Mouse (Mus musculus): ENCODE results near the gene Cdc73.
"Not testable (repeated sequence)": the region's sequence is repeated elsewhere in the genome, so short reads cannot be mapped to it uniquely, and the experiment has no call there.

Gene Cdc73

DNA sequence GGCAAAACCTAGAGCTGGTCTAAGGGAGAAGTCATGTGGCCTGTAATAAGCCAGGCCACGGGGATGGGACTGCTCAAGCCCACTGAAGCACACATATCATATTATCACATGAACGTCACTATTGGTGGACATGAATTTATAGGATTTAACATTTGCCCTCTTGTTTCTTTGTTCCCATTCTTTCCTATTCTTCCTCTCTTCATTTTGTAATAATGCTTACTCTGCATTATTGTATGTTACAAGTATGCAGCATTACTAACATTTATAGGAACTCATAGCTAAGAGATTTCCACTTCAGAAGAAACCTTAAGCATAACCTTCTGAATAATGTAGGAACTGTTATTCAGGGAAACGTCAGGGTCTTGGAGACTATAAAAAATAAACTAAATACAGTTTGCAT, 17.8 kb downstream of the Cdc73 start:
- in situ Hi-C loops (cut with MboI, MseI): no loop called here

- in situ Hi-C loops (cut with MboI, MseI): no loop called here
Observed at GRCm38 (mm10) chr1:143681108-143681507, 21.6 kb downstream of the Cdc73 start.

- in situ Hi-C loops (cut with MboI, MseI): no loop called here
Observed at GRCm38 (mm10) chr1:143675734-143676361, 26.8 kb downstream of the Cdc73 start.

DNA sequence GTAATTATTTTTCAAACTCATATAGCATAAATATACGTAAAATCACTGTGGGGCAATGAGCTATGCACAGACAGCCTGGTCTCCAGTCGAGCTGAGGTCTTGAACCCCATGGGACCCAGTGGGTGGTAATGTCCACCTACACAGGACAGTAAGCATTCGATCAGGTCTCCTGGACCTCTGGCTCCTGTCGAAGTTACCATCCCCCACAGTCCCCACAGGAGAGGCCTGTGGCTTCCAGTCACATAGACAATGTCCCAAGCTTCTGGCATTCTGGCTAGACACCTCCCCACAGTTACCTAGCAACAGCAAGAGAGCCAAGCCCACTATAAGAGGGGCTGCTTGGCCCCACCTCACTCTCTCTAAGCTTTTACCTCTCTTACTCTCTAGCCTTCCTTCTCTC, 37.9 kb downstream of the Cdc73 start:
- in situ Hi-C loops (cut with MboI, MseI): not testable (repeated sequence)

GRCm38 (mm10) chr1:143663197-143663596, 39.5 kb downstream of the Cdc73 start:
- in situ Hi-C loops (cut with MboI, MseI): no loop called here

DNA sequence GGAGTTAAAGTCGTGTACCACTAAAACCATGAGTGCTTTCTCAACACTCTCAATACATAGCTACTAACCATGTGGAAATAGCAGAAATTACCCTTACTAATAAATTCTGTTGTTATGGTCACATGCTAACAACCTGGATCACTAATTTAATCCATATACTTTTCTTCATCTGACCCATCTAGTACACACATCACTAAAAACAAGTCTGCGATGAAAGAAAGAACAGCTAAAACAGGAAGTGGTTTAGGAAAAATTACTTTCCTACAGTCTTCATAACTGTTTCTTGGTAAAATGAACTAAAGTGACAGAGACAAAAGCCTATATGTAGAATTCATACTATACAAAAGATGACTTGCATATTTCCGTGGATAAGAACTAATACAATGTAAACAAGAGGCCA, 49.0 kb downstream of the Cdc73 start:
- in situ Hi-C loops (cut with MboI, MseI): loop anchor here in 1 of 2 experiments (10.0 kb wide), 1 partner anchor 259 kb away; no protein-coding TSS in a partner anchor

DNA sequence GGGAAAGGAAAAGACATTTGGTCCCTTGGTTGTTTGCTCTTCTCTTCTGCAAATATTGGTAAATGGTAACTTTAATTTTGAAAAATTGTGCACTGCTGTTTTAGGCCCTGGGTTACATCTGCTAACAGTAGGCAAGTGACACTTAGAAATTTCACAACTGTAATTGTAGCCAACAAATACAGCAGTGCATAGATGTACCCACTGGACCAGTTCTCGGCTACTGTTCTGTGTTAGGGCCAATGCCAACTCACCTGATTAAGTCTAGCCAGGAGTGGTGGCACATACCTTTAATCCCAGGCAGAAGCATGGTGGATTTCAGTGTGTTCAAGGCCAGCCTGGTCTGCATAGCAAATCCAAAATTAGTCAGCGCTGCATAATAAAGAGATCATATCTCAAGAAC, 52.4 kb downstream of the Cdc73 start:
- in situ Hi-C loops (cut with MboI, MseI): loop anchor here in 1 of 2 experiments (10.0 kb wide), 1 partner anchor 256 kb away; no protein-coding TSS in a partner anchor

DNA sequence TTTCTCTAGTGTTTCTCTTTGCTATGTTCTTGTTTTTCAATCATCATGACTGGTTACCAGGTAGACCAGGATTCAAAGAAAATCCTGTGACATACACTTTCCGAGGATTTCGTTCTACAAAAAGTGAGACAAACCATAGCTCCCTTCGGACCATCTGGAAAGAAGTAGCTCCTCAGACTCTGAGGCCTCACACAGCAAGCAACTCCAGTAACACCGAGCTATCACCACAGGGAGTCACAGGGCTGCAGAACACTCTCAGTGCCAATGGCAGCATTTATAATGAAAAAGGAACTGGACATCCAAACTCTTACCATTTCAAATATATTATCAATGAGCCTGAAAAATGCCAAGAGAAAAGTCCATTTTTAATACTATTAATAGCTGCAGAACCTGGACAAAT, 56.5 kb downstream of the Cdc73 start:
- in situ Hi-C loops (cut with MboI, MseI): no loop called here

DNA sequence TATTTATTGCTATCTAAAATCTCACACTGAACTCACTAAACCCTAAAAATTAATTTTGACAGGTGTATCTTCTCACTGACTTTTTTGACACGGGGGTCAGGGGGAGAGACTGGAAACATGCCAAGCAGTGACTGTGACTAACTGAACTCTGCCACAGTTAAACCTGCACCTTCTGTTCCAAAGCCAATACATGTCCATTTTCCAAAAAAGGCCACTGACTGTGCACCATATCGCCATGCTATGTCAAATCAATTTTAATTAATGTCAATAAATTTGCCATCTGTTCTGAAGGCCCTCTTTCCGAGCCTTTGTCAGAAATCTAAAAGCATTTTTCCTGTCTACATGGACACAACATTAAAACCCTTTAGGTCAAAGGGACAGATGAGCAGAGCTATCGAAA, 57.3 kb downstream of the Cdc73 start:
- in situ Hi-C loops (cut with MboI, MseI): no loop called here

GRCm38 (mm10) chr1:143644221-143644620, 58.5 kb downstream of the Cdc73 start:
- in situ Hi-C loops (cut with MboI, MseI): no loop called here

DNA sequence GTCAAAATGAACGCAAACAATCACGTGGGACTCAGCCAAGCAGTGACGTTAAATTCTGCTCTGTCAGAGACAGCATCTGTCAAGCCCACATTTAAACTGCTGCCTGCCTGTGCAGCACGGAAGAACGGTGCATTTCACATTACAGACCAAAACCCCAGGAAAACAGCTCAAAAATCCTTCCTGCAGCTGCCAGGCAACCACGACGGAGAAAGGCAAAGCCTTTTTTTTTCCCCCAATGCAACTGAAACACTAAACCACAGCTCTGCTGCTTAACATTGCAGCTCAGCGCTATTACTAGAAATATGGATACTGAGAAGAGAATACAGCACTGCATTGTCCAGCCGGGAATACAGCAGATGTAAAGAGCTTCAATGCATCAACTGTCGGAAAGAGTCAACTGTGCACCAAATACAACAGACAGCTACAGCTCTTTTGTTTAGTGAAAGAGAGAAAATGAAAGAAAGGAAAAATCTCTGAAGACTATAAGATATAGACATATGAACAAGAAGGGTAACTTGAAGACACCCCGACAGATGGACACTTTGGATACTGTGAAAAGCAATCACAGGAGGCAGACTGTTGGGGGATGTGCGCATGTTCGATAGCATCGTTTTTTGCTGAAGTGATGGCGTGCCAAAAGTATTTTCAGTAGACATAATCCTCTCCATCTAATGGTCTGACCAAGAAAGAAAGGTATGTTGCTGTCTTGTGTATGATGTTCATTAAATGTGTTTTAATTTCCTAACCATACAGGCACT, 61.9 kb downstream of the Cdc73 start, which contains the start of gene B3galt2:
B3galt2 (plus strand) TSS at position 15 of the 758 bp plus-strand sequence.
- in situ Hi-C loops (cut with MboI, MseI): no loop called here

DNA sequence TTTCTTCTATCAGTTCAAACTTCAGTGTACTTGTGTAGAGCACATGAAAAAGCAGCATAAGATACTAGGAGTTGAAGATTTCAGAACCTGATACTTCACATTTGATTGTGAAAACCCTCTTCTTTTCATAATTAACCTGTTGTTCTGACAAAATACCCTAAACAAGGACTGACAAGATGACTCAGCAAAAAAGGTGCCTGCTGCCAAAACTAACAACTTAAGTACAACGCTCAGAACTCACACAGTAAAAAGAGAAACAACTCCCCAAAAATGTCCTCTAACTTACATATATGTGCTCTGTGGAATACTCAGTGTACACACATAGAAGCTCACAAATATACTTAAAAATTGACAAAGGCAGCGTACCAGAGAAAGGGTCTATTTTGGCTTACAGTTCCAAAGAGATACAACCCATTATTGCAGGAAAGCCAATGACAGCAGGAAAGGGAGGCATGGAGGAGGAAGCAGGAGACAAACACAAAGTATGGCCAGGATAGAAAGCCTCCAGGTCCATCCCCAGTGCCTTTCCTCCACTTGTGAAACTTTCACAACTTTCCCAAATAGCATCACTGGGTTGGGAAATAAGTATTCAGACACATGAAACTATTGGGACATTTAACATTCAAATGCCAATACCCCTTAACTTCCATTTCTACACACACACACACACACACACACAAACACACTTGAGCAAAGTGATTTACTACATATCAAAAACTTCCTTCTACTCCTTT, 69.7 kb downstream of the Cdc73 start:
- in situ Hi-C loops (cut with MboI, MseI): no loop called here

- in situ Hi-C loops (cut with MboI, MseI): no loop called here
Observed at GRCm38 (mm10) chr1:143632361-143632760, 70.3 kb downstream of the Cdc73 start.

DNA sequence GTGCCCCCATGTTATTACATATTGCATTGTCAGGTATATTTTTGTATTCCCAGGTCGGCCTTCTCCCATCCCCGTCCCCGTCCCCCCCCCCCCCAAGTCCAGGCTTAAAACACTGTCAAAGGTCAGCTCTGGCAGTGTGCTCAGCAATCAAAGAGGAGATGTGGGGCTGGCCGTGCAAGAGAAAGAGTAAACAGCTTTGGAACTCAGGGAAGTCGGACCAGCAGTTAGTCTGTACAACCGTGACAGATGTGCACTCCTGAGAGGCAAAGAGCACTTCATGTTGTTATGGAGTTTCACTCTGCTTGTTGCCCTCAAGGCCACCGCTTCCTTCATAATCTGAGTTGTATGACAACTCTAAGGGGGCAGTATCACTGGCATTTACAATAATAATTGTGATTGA, 71.4 kb downstream of the Cdc73 start:
- in situ Hi-C loops (cut with MboI, MseI): no loop called here

- in situ Hi-C loops (cut with MboI, MseI): no loop called here
Observed at GRCm38 (mm10) chr1:143622634-143623033, 80.1 kb downstream of the Cdc73 start.

GRCm38 (mm10) chr1:143621930-143622329, 80.8 kb downstream of the Cdc73 start:
- in situ Hi-C loops (cut with MboI, MseI): no loop called here

DNA sequence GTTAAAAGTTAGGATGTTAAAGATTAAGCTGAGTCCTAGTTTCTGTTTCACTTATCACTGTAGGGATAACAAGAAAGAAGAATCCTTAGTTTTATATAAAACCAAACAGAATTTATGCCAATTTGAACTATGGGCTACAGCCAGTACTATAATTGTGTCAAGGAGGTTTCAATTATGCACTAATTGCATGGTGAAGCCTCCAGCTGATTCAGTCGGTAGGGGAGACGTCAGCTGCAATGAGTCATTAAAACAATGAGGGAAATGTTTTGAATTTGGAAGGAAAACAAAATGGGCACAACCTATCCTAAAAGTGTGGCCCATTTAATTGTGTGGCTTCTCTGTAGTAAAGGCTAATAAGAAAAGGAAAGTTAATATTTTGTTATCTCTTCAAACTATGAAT, 82.9 kb downstream of the Cdc73 start:
- in situ Hi-C loops (cut with MboI, MseI): no loop called here

- in situ Hi-C loops (cut with MboI, MseI): no loop called here
Observed at GRCm38 (mm10) chr1:143612901-143613300, 89.8 kb downstream of the Cdc73 start.

- in situ Hi-C loops (cut with MboI, MseI): no loop called here
Observed at GRCm38 (mm10) chr1:143608911-143609310, 93.8 kb downstream of the Cdc73 start.

- in situ Hi-C loops (cut with MboI, MseI): loop anchor here in 1 of 2 experiments (25.0 kb wide), 1 partner anchor 235 kb away; no protein-coding TSS in a partner anchor
Observed at GRCm38 (mm10) chr1:143596864-143597263, 105.8 kb downstream of the Cdc73 start.

DNA sequence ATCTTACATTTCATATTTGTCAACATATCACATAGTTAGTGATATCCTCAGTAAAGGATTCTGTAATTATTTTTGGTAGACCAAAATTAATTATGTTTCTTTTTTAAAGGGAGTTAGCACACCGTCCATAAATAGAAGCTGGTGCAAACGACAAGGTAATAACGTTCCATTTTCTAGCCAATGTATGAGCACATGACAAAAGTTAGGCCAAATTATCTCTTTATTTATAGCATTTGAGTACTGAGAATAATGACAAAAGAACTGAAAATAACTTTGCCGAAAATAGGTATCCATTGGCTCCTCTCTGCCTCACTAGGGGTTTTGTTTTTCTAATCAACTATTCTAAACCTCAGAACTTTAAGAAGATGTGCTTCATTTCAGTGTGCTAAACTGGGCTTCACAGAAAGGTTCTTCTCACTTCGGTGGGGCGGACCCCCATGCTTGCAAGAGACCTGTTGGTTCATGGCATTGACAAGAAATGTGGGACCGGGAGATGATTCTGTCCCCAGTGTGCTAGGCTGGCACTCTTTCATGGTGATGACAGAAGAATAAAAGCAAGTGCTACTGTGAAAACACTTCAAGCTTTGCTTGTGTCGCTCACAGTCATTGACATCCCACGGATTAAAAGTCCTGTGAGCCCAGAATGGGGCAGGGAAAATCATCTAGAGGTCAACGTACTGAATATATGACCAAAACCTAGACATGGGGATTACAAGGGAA, 125.7 kb downstream of the Cdc73 start:
- in situ Hi-C loops (cut with MboI, MseI): loop anchor here in 1 of 2 experiments (5.0 to 25.0 kb wide), 2 partner anchors 125 to 215 kb away; no protein-coding TSS in a partner anchor

Data from T-helper 17 cell (primary cell).